Mouse (Mus musculus): Measurements from ENCODE around the gene Rab8a. TPM values are rescaled to one million over a fixed set of nuclear protein-coding genes. Genes with fewer than 3 reads are reported as not detected.

Gene Rab8a
- polyA plus RNA-seq, 1 experiment from 2014 or later = 130 TPM

DNA sequence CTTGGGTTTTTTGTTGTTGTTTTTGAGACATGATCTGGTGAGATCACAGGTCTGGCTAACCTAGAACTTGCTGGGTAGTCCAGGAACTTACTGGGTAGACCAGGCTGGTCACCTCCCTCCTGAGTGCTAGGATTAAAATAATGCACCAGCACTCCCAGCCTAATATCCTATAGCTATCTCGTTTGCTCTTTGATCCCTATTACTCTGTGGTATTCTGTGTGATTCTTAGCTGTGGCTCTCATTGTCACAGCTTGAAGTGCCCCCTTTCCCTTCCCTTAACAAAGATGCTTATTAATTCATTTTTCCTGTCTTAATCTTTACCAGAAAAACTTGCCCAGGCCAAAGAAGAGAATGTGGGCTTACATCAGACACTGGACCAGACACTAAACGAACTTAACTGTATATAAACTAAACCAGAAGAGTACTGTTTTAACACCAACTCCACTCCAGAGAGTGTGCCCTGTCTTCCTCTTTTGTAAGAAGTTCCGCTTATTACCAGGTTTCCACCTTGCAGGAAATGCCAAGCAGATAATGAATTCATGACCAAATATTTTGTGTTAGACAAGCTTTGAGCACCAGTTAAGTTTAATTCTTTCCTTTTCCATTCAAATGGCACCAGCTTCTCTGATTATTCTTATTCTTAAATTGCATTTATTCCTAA lies 9.5 kb upstream of the Rab8a start:
- Histone ChIP-seq H3K4me1 (no peaks in the 10 kb centered on the region), H3K27ac (replicated peaks) (no peak overlapping the region), H3K27me3 (replicated peaks; ENCODE audit: low read depth, poor library complexity, severe bottlenecking) (no peaks in the 10 kb centered on the region), H3K9me3 (no peaks in the 10 kb centered on the region), H3K36me3 (replicated peaks) (peaks cover 74% of the 10 kb centered on the region), H3K4me3 (no peak overlapping the region)
- WGBS = 88% methylated on average over 3 of the region's 3 CpGs
- DNase-seq (ENCODE audit: low spot score) = no peak

DNA sequence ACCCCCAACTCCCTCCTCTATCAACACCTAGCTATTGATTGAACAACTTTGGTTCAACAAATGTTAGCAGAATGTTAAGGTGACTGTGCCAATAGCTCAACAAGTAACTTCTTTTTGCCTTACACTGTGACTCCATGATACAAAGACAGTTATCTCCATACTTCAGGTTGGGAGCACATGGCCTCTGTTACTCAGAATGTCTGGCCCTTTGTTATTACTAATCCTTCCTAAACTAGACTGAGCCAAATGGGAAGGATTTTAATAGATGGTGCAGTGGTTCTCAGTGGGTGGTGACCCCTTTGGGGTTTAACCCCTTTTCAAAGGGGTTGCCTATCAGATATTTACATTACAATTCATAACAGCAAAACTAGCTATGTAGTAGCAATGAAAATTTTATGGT lies 7.6 kb upstream of the Rab8a start:
- H3K27ac ChIP-seq (replicated peaks) = no peak overlapping the region
- H3K4me1 ChIP-seq = no peaks in the 10 kb centered on the region
- no peaks in the 10 kb centered on the region for H3K27me3 ChIP-seq (replicated peaks; ENCODE audit: low read depth, poor library complexity, severe bottlenecking)
- H3K36me3 ChIP-seq (replicated peaks) = peaks cover 57% of the 10 kb centered on the region
- H3K9me3 ChIP-seq = no peaks in the 10 kb centered on the region
- H3K4me3 ChIP-seq = no peak overlapping the region
- no peak for DNase-seq (ENCODE audit: low spot score)

DNA sequence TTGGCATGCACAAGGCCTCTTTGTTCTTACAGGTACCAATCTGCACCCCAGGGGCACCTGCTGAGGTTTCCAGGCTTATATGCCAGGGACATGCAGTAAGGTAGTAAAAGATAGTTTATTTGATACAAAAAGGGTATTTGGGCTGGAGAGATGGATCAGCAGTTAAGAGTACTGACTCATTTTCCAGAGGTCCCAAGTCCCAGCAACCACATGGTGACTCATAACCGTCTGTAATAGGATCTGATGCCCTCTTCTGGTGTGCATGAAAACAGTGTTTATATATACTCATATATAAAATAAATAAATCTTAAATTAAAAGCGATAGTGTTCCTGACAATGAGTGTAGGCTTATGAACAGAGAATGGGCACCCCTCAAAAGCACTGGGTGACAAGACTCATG lies 2.9 kb upstream of the Rab8a start:
- DNase-seq (ENCODE audit: low spot score) = no peak
- WGBS = 82% methylated on average over 2 of the region's 2 CpGs

DNA sequence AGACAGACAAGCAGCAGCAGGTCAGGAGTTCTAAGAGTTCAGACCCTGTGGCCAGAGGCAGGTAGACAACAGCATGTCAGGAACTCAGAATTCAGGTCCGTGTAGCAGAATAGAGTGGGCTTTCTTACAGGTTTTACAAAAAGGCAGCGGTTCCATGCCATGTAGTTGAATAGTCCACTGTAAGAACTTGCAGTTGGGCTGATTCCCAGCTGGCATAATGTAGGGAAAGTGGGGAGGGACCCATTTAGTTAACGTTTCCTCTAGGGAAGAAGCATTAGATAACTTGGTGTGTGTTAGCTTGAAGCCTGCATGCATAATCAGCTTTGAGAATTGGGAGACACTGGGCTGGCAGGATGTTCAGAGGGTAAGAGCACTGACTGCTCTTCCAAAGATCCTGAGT lies 2.3 kb upstream of the Rab8a start:
- WGBS = 82% methylated on average over 3 of the region's 3 CpGs
- no peaks in the 10 kb centered on the region for H3K9me3 ChIP-seq
- peaks cover 23% of the 10 kb centered on the region for H3K4me1 ChIP-seq

More for the DNA sequence above, 2.9 kb upstream of the Rab8a start:
- Histone ChIP-seq H3K4me3 (no peak overlapping the region), H3K36me3 (replicated peaks) (peaks cover 16% of the 10 kb centered on the region), H3K4me1 (peaks cover 23% of the 10 kb centered on the region), H3K9me3 (no peaks in the 10 kb centered on the region), H3K27me3 (replicated peaks; ENCODE audit: low read depth, poor library complexity, severe bottlenecking) (no peaks in the 10 kb centered on the region), H3K27ac (replicated peaks) (no peak overlapping the region)

DNA sequence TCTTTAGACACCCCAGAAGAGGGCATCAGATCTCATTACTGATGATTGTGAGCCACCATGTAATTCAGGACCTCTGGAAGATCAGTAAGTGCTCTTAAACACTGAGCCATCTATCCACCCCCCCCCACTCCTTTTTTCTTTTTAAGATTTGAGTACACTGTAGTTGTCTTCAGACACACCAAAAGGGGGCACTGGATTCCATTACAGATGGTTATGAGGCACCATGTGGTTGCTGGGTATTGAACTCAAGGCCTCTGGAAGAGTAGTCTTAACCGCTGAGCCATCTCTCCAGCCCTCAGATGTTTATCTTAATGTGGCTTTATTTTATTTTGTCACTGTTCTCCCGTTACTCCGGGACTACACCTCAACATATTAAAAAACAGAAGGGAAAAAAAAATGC lies 993 bp upstream of the Rab8a start:
- H3K4me1 ChIP-seq = peaks cover 23% of the 10 kb centered on the region
- no peaks in the 10 kb centered on the region for H3K9me3 ChIP-seq
- H3K4me3 ChIP-seq = peak overlapping the region; percentile 97
- DNase-seq (ENCODE audit: low spot score) = no peak
- WGBS = 74% methylated on average over 3 of the region's 3 CpGs
- H3K27me3 ChIP-seq (replicated peaks; ENCODE audit: low read depth, poor library complexity, severe bottlenecking) = no peaks in the 10 kb centered on the region
- H3K36me3 ChIP-seq (replicated peaks) = peaks cover 22% of the 10 kb centered on the region
- peak overlapping the region; percentile 89 for H3K27ac ChIP-seq (replicated peaks)

More for the DNA sequence above, 2.3 kb upstream of the Rab8a start:
- no peak for DNase-seq (ENCODE audit: low spot score)
- peaks cover 16% of the 10 kb centered on the region for H3K36me3 ChIP-seq (replicated peaks)
- no peak overlapping the region for H3K4me3 ChIP-seq
- H3K27me3 ChIP-seq (replicated peaks; ENCODE audit: low read depth, poor library complexity, severe bottlenecking) = no peaks in the 10 kb centered on the region
- H3K27ac ChIP-seq (replicated peaks) = no peak overlapping the region

DNA sequence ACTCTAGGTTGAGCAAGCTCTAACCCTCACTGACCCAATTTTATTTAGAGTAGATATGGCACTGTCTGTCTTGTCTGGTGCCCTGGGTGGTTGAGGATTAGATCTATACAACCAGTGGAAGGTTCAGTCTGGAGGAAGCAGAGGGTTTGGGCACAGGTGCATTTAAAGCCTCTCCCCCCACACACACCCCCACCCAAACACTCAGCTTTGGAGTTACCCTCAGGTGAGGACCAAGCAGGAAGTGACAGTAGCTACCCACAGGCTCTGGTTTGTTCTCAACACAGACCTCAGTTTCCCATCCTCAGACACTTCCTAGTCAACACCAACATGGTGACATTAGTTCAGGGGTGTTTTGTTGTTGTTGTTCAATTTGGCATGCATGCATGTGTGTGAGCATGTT lies 1.8 kb downstream of the Rab8a start:
- DNase-seq (ENCODE audit: low spot score) = no peak
- Histone ChIP-seq H3K27ac (replicated peaks) (no peak overlapping the region), H3K9me3 (no peaks in the 10 kb centered on the region), H3K36me3 (replicated peaks) (peaks cover 48% of the 10 kb centered on the region), H3K4me3 (peak overlapping the region; percentile 97; the same call in 1 of the 2 replicates), H3K4me1 (peaks cover 23% of the 10 kb centered on the region), H3K27me3 (replicated peaks; ENCODE audit: low read depth, poor library complexity, severe bottlenecking) (no peaks in the 10 kb centered on the region)

DNA sequence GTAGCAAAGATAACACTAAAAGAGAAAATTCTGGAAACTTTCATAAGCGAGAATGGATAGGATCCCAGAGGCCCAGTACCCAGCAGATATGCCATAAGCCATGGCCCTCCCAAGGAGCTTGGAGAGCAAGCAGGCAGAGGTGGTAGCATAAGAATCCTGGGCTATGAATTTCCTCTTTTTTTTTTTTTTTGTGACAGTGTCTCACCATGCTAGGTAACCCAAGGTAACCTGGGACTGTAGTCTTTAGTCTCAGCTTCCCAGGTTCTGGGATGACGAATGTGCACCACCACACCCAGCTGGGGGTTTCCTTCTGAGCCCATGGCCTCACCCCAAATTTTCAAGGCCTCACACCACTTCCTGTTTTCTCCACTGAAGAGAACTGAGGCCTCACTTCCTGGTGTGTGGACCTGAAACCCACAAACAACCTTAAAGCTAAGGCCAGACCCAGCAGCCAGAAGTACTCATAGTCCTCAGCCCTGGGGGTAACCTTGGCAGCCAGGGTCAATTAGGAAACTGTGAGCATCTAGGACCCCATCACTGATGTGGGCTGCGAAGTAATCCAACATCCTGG lies 8.2 kb downstream of the Rab8a start:
- no peak overlapping the region for H3K4me3 ChIP-seq
- peaks cover 98% of the 10 kb centered on the region for H3K36me3 ChIP-seq (replicated peaks)
- H3K27ac ChIP-seq (replicated peaks) = no peak overlapping the region
- H3K9me3 ChIP-seq = no peaks in the 10 kb centered on the region
- WGBS = 91% methylated on average over 3 of the region's 3 CpGs
- H3K4me1 ChIP-seq = no peaks in the 10 kb centered on the region
- no peak for DNase-seq (ENCODE audit: low spot score)
- no peaks in the 10 kb centered on the region for H3K27me3 ChIP-seq (replicated peaks; ENCODE audit: low read depth, poor library complexity, severe bottlenecking)

DNA sequence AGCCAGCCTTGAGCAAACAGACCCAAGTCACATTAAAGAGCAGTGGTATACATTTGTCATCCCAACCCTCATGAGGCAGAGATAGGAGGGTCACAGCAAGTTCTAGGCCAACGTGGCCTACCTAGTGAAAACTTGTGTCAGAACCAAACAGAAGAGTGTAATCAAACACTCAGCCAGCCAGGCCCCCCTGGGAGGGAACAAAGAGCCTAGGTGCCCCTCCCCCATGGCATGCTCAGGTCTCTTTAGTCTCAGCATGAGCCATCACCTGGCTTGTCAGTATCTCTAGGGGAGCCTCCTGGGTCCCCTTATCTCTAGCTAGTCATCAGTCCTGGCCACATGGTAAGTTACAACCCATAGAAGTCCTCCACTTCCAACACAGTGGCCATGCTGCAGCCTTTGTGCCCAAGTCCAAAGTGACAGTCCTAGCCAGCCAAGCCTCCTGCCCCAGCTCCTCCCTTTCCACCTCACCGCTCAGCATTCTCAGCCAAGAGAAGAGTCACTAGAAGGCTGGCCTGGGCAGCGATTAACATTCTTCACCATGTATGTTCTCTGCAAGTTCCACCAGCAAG lies 8.8 kb downstream of the Rab8a start:
- Histone ChIP-seq H3K9me3 (no peaks in the 10 kb centered on the region), H3K36me3 (replicated peaks) (peaks cover 98% of the 10 kb centered on the region), H3K4me3 (no peak overlapping the region), H3K27me3 (replicated peaks; ENCODE audit: low read depth, poor library complexity, severe bottlenecking) (no peaks in the 10 kb centered on the region), H3K4me1 (no peaks in the 10 kb centered on the region), H3K27ac (replicated peaks) (no peak overlapping the region)
- 79% methylated on average over 3 of the region's 3 CpGs for WGBS
- DNase-seq (ENCODE audit: low spot score) = no peak

DNA sequence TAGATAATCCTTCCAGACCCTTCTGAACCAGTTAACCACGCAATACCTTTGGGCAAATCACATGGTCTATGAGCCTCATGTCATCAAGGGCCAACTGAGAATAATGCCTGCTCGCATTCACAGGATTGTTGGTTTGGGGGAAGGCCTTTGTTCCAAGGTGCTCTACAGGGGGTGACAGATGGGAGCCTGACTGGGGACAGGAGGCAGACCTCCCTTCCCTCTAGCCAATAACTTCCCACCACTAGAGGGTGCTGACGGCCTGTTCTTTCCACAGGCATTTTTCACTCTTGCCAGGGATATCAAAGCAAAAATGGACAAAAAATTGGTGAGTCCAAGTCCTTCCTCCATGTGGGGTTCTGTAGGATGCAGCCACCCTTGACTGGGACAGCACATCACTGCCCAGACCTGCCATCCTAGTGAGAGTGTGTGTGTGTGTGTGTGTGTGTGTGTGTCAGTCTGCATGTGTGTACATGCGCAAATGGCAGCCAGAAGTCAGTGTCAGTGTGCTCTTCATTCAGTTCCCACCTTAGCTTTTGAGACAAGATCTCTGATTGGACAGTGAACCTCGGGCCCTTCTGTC lies 16.4 kb downstream of the Rab8a start:
- no peaks in the 10 kb centered on the region for H3K27me3 ChIP-seq (replicated peaks; ENCODE audit: low read depth, poor library complexity, severe bottlenecking)
- no peaks in the 10 kb centered on the region for H3K9me3 ChIP-seq
- peaks cover 96% of the 10 kb centered on the region for H3K36me3 ChIP-seq (replicated peaks)
- no peak overlapping the region for H3K4me3 ChIP-seq
- DNase-seq (ENCODE audit: low spot score) = peak; percentile 62
- 62% methylated on average over 5 of the region's 5 CpGs for WGBS
- H3K27ac ChIP-seq (replicated peaks) = no peak overlapping the region
- H3K4me1 ChIP-seq = no peaks in the 10 kb centered on the region

DNA sequence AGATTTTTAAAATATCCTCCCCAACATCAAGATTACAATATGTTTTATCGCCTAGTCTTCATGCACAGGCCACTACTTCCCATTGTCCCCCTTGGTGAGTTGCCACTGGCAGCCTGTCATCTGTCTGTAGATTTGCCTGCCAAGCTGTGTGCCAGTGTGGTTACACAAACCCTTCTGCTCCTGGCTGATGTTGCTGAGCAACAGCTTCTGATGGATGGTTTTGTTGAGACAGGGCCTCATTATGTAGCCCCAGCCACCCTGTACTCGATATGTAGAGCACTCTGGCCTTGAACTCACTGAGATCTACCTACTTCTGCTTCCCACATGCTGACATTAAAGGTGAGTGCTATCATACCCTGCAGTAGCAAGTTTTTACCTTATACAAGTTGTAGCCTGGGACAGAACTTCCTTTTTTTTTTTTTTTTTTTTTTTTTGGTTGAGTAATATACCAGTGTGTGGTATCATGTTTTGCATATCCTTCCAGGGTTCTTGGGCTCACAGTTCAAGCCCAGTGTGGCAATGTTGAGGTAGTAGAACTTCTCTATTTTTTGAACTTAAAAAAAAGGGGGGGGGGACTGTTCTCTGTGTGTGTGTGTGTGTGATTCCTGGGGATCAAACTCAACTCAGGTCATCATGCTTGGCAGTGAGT lies 22.7 kb downstream of the Rab8a start:
- no peak overlapping the region for H3K27ac ChIP-seq (replicated peaks)
- no peak for DNase-seq (ENCODE audit: low spot score)
- no peaks in the 10 kb centered on the region for H3K9me3 ChIP-seq
- H3K36me3 ChIP-seq (replicated peaks) = peaks cover 34% of the 10 kb centered on the region
- H3K4me3 ChIP-seq = no peak overlapping the region
- no peaks in the 10 kb centered on the region for H3K27me3 ChIP-seq (replicated peaks; ENCODE audit: low read depth, poor library complexity, severe bottlenecking)
- H3K4me1 ChIP-seq = no peaks in the 10 kb centered on the region
- WGBS = 94% methylated on average over 2 of the region's 2 CpGs

DNA sequence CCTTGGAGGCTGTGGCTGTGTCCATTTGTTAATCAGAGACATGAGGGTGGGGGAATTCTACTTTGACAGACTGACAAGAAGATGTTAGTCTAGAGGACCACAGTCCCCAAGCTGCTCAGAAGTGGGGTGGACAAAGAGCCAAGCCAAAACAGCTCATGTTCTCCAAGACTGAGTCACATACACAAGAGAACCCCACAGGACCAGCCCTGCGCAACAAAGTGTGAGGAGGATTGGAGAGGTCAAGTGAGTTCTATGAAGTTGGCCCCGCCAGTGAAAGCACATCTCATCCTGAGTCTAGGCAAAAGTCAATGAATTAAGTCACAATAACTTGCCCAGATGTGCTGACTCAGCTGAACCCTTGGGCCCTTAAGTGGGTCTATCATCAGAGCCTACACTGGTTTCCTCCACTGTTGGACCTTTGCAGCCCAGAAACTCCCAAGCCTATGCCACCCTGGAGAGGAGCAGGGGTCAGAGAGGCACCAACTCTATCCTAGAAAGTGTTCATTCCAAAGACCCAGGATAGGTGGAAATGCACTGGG lies 26.9 kb downstream of the Rab8a start:
- H3K36me3 ChIP-seq (replicated peaks) = no peaks in the 10 kb centered on the region
- H3K4me3 ChIP-seq = no peak overlapping the region
- WGBS = 88% methylated on average over 2 of the region's 2 CpGs
- no peaks in the 10 kb centered on the region for H3K27me3 ChIP-seq (replicated peaks; ENCODE audit: low read depth, poor library complexity, severe bottlenecking)
- DNase-seq (ENCODE audit: low spot score) = no peak
- no peaks in the 10 kb centered on the region for H3K9me3 ChIP-seq
- no peaks in the 10 kb centered on the region for H3K4me1 ChIP-seq
- no peak overlapping the region for H3K27ac ChIP-seq (replicated peaks)

DNA sequence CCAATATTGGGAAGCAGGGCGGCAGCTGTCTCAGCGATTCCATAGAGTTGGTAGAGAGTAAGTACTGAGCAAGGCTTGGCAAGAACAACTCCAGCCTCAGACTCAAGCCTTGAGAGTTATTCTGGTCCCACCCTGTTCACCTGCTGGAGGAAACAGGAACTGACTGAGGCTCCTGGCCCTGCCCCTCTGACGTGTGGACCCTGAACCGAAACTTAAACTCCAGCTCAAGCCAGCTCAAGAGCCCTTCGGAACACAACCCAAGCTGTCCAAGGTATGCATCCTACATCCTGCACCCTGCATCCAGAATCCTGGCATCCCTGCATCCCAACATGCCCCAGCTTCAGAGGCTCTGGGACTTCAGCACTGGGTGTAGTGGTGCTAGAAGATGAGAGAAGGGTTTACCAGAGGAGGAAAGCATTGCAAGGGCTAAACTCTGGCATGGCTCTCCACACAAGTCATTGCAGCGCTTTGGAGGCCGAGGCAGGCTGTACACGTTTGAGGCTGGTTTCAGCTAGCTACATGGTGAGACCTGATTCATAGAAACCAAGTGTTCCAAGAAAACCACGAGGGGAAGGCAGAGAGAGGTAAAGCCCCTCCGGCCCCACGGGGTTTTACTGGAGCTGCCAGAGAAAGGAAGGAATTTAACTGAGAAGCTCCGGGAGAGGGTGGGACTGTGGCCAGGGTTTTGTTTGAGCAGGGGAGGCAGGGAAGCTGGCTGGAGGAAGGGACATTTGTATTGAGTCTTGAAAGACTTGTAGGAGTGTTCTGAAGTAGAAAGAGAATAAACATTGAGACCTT lies 28.6 kb downstream of the Rab8a start, which contains the start of gene Hsh2d:
Hsh2d (plus strand) TSS at position 222 of the 798 bp plus-strand sequence.
- Histone ChIP-seq H3K9me3 (no peaks in the 10 kb centered on the region), H3K27me3 (replicated peaks; ENCODE audit: low read depth, poor library complexity, severe bottlenecking) (no peaks in the 10 kb centered on the region), H3K4me1 (no peaks in the 10 kb centered on the region), H3K27ac (replicated peaks) (no peak within 1 kb of the TSS), H3K36me3 (replicated peaks) (no peaks in the 10 kb centered on the region), H3K4me3 (no peak within 1 kb of the TSS)
- no peak for DNase-seq (ENCODE audit: low spot score)
- WGBS = 73% methylated on average over 12 of the region's 12 CpGs
